Mouse (Mus musculus) urinary bladder, postnatal 25 days (tissue): ENCODE measurements at regions not wholly inside any gene's neighbourhood (a gene's known extent, or its start where the extent isn't known, plus 50 kb on each side); places are given as distances from the start of the nearest gene placed in this dataset.
"Not testable (repeated sequence)": the region's sequence is repeated elsewhere in the genome, so short reads cannot be mapped to it uniquely, and the experiment has no call there.

Source experiments
- DNase-seq: peaks from one replicate; pipeline ENCODE4 v3.0.0; 2022; ENCODE audit warnings: low spot score

- DNase-seq: no peak
Measured at GRCm38 (mm10) chr8:8978969-8979368, 288.6 kb upstream of the Arglu1 start.

GRCm38 (mm10) chr8:8973769-8974168 lies 283.4 kb upstream of the Arglu1 start:
- DNase-seq: no peak

GRCm38 (mm10) chr8:8973334-8973733 lies 283.0 kb upstream of the Arglu1 start:
- DNase-seq: no peak

- no peak for DNase-seq
Measured at GRCm38 (mm10) chr8:8970776-8971175, 280.5 kb upstream of the Arglu1 start.

- DNase-seq: no peak
Measured at GRCm38 (mm10) chr8:8970346-8970745, 280.0 kb upstream of the Arglu1 start.

GRCm38 (mm10) chr8:8969112-8969950 lies 279.0 kb upstream of the Arglu1 start:
- DNase-seq: no peak

GRCm38 (mm10) chr8:8966658-8967048 lies 276.3 kb upstream of the Arglu1 start:
- DNase-seq: no peak

GRCm38 (mm10) chr8:8965983-8966657 lies 275.8 kb upstream of the Arglu1 start:
- no peak for DNase-seq

GRCm38 (mm10) chr8:8960221-8960620 lies 269.9 kb upstream of the Arglu1 start:
- no peak for DNase-seq

- DNase-seq: no peak
Measured at GRCm38 (mm10) chr8:8959787-8960093, 269.4 kb upstream of the Arglu1 start.

- no peak for DNase-seq
Measured at GRCm38 (mm10) chr8:8959021-8959786, 268.9 kb upstream of the Arglu1 start.

- DNase-seq: not testable (repeated sequence)
Measured at GRCm38 (mm10) chr8:8958140-8958539, 267.8 kb upstream of the Arglu1 start.

- DNase-seq: no peak
Measured at GRCm38 (mm10) chr8:8952212-8952611, 261.9 kb upstream of the Arglu1 start.

- no peak for DNase-seq
Measured at GRCm38 (mm10) chr8:8951186-8951585, 260.9 kb upstream of the Arglu1 start.

- DNase-seq: no peak
Measured at GRCm38 (mm10) chr8:8947516-8948161, 257.3 kb upstream of the Arglu1 start.

GRCm38 (mm10) chr8:8942991-8943390 lies 252.7 kb upstream of the Arglu1 start:
- DNase-seq: no peak

- DNase-seq: no peak
Measured at GRCm38 (mm10) chr8:8940899-8941298, 250.6 kb upstream of the Arglu1 start.

- no peak for DNase-seq
Measured at GRCm38 (mm10) chr8:8938536-8938935, 248.2 kb upstream of the Arglu1 start.

- no peak for DNase-seq
Measured at GRCm38 (mm10) chr8:8932466-8932865, 242.1 kb upstream of the Arglu1 start.

GRCm38 (mm10) chr8:8931746-8932145 lies 241.4 kb upstream of the Arglu1 start:
- no peak for DNase-seq

- DNase-seq: no peak
Measured at GRCm38 (mm10) chr8:8928074-8928862, 237.9 kb upstream of the Arglu1 start.

GRCm38 (mm10) chr8:8921446-8921845 lies 231.1 kb upstream of the Arglu1 start:
- DNase-seq: no peak
